ENCODE assay signal across 13 mouse cellular contexts in genomic region chr5:63819519-63819918, GRCm38 (mm10).
"Had no signal": no experiment of that assay in that cellular context is flagged by ENCODE, and none has a peak within 500 bp of the region (broad histone marks: within the 10 kb centered on the region; RNA-seq: fewer than 3 reads in every experiment).

No protein-coding gene starts in this region.

- DNase-seq: left cerebral cortex, postnatal 4 days; retina, postnatal 1 day; right cerebral cortex, postnatal 4 days; spleen, adult 18-20 months; thymus, adult 2 months; thymus, postnatal 25 days had no signal

- H3K9me3 ChIP-seq: hindbrain, embryonic 13.5 days; limb, embryonic 13.5 days; liver, embryonic 12.5 days; midbrain, embryonic 12.5 days; neural tube, embryonic 13.5 days had no signal

- H3K36me3 ChIP-seq: hindbrain, embryonic 13.5 days; limb, embryonic 13.5 days; liver, embryonic 12.5 days; midbrain, embryonic 12.5 days; neural tube, embryonic 13.5 days had no signal

- H3K9ac ChIP-seq: hindbrain, embryonic 13.5 days; limb, embryonic 13.5 days; liver, embryonic 12.5 days; midbrain, embryonic 12.5 days; neural tube, embryonic 13.5 days had no signal

- H3K4me1 ChIP-seq: hindbrain, embryonic 13.5 days; midbrain, embryonic 12.5 days; neural tube, embryonic 13.5 days had no signal

- ATAC-seq: hindbrain, postnatal 0 days; liver, embryonic 12.5 days; midbrain, embryonic 16.5 days had no signal

- H3K4me2 ChIP-seq: hindbrain, embryonic 13.5 days; limb, embryonic 13.5 days; liver, embryonic 12.5 days; midbrain, embryonic 12.5 days; neural tube, embryonic 13.5 days had no signal

- H3K27me3 ChIP-seq: liver, embryonic 12.5 days; neural tube, embryonic 13.5 days had no signal

- H3K27ac ChIP-seq: hindbrain, embryonic 13.5 days; hindbrain, postnatal 0 days; limb, embryonic 13.5 days; liver, embryonic 12.5 days; midbrain, embryonic 12.5 days; neural tube, embryonic 13.5 days had no signal

- H3K4me3 ChIP-seq: hindbrain, embryonic 13.5 days; limb, embryonic 13.5 days; liver, embryonic 12.5 days; midbrain, embryonic 12.5 days; neural tube, embryonic 13.5 days had no signal
